Mouse (Mus musculus) liver, adult 10 weeks (tissue): ENCODE measurements around the gene Gng2. TPM values are rescaled to one million over a fixed set of nuclear protein-coding genes. Genes with fewer than 3 reads are reported as not detected.

Experiments used
- polyA plus RNA-seq: library from polyadenylated mRNA; stranded (reverse); fragments of 350-450 nt; fragmentation: Illumina TruSeq; extraction: RNeasy Lipid Tissue Mini Kit (QIAGEN cat#74804); gene quantifications from one replicate; pipeline ENCODE4 v1.2.3, GENCODE M21; 2014; ENCODE audit warnings: low read depth, low replicate concordance

Gng2 gene
- polyA plus RNA-seq, result 2.2 TPM

GRCm38 (mm10) chr14:19977271-19978024, at the start of gene Gng2:
TSS of gene Gng2 (minus strand) at chr14:19977627.

DNA sequence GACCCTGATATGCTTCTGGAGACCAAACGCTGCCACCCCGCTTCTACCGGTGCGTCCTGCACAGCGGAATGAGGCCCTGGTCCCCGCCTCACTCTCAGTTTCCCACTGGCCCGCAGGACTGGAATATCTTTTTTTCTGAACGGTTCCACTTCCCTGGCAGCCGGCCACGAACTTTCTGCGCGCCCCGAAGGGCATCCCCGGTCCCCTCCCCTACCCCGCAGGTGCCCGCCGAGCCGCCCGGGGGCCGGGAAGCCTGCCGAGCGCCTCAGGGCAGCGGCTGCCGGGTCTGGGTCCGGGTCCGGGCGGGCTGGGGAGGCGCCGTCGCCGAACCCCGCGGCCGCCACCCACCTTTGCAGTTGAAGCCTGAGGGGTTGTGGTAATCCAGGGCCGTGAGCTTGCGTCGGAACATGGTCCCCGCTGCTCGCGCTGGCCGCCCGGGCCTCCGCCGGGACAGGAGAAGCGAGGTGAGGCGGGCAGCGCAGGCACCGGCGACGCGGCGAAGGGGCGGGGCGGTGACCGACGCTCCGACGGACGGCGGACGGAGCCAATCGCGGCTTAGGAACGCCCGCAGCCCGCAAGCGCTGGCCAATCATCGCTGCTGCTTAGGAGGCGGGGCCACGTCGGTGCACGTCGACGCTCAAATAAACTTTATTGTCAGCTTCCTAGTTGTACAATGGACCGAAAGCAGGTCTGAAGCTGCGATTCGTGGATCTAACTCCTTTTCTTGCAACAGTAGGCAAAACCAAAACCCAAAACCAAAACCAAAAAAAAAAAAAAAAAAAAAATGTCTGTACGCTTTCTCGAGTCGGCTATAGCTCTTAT, 153.9 kb downstream of the Gng2 start, which contains the start of gene Rtraf:
Rtraf (minus strand) TSS at position 504 of the 822 bp plus-strand sequence.

Other genes with a start within 250 kb of the Gng2 start
- 3.2 TPM for gene Nid2, start 226.4 kb downstream of the Gng2 start, polyA plus RNA-seq
- 159 TPM for gene Rtraf, start 153.8 kb downstream of the Gng2 start, polyA plus RNA-seq
- 1.8 TPM for gene Saysd1, start 160.9 kb upstream of the Gng2 start, polyA plus RNA-seq
- 4.5 TPM for gene Kcnk5, start 204.2 kb upstream of the Gng2 start, polyA plus RNA-seq